Mouse (Mus musculus) gastrocnemius, adult 2 months (tissue): ENCODE data around the gene Tm6sf1. TPM values are rescaled to one million over a fixed set of nuclear protein-coding genes. Genes with fewer than 3 reads are reported as not detected.

ENCODE experiments used
- DNase-seq: peaks from one replicate; pipeline ENCODE4 v3.0.0; 2022
- H3K27ac ChIP-seq: fragments of 200-600 bp; 2 replicates; pipeline ENCODE4 v1.8.1; 2022; ENCODE audit warnings: mild to moderate bottlenecking
- H3K4me3 ChIP-seq: fragments of 200-600 bp; 2 replicates; pipeline ENCODE4 v1.8.1; 2022; ENCODE audit warnings: mild to moderate bottlenecking, moderate library complexity
- CTCF ChIP-seq: fragments of 200-600 bp; IDR thresholded peaks from 2 replicates; pipeline ENCODE4 v1.8.1; 2022; ENCODE audit warnings: antibody characterized with exemption, mild to moderate bottlenecking, moderate library complexity
- intact Hi-C: fragments of 180-260 bp; cut with DNase I; formaldehyde crosslinking; loops from one replicate; pipeline ENCODE4 v1.15.1; 2025
- total RNA-seq, 2 experiments: library from RNA; stranded (reverse); gene quantifications; 2 replicates each; pipeline ENCODE4 v1.2.3; 2021

Gene Tm6sf1
- total RNA-seq, 2 experiments from 2014 or later: 5.8 to 13.1 TPM

DNA sequence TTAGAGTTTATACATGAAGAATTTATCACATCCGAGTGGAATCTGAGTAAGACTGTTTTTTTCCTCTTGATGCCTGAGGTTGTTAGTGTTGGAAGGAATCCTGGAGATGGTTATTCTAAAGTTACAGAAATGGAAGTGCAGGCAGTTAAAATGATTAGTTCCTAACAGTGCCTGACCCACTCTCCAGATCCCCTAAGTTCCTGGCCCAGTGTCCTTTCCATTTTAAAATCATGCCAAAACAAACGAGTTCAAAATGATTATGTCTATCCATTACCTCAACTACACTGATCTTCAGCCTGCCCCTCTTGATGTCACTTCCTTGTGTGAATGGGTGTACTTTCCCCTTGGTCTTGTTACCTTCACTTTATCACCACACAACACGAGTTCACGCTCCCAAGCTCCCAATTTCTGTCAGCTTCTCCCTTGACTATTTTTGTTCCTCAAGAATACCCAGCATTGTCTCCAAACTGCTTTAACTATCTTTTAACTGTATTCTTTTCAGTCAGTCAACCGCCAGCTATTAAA, 73.8 kb downstream of the Tm6sf1 start:
- intact Hi-C loops: no loop called here
- TF ChIP-seq CTCF: no peak

DNA sequence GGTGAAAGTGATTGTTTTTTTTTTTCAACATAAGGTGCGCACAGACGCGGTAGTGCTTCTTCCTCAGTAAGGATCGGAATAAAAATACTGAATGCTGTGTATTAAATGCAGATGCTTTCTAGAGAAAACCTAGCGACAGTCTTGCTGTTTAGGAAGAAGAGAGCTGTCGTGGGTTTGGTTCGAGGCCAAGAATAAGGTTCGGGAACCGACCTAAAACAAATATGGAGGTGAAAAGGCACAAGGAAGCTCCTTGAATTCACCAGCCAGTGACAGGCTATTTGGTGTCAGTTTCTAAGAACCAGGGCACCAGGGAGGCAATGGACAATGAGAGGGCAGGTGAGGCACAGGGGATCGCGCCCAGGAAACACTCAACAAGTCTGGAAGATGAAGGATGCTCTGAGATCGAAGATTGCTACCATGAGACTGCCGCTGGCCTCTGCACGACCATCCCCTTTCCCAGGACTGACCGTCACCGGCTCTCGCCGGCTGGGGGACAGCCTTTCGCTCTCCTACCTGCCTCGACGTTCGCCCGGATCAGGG, 74.3 kb downstream of the Tm6sf1 start:
- TF ChIP-seq CTCF: no peak
- peak overlapping the region; percentile 86 for H3K27ac ChIP-seq
- peak overlapping the region; percentile 93 for H3K4me3 ChIP-seq
- intact Hi-C loops: no loop called here
- no peak for DNase-seq

More for the DNA sequence above, 73.8 kb downstream of the Tm6sf1 start:
- H3K4me3 ChIP-seq: peak overlapping the region; percentile 93
- peak overlapping the region; percentile 86 for H3K27ac ChIP-seq
- DNase-seq: no peak

DNA sequence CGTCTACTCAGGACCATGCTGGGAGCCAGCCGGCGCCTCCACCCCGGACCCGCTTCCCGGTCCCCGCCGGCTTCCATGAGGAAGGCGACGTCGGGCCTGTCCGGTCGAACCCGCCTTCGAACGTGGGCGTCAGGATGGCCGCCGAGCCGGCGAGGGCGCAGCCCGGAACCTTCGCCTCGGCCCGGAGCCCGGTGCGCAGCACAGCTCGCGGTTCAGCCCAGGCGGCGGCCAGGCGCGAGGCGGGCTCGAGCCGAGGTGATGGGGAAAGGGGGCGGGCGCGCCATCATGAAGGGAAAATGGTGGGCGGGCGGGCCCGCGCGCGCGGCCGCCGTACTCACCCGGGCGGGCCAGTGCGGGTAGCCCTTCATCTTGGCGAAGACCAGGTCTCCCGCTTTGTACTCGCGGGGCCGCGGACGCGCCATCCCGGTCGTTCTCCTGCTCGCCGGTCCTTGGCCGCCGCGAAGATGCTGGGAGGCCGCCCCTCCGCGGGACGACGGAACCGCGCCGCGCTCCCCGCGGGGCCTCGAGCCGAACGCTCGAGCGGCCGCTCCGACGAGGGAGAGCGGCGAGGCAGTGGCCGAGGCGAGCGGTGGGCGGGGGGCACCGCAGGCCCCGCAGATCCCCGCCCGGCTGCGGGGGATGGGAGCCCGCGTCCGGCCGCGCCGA, 74.9 kb downstream of the Tm6sf1 start:
- peak overlapping the region; percentile 86 for H3K27ac ChIP-seq
- H3K4me3 ChIP-seq: peak overlapping the region; percentile 93
- no peak for TF ChIP-seq CTCF
- peak; percentile 79 for DNase-seq
- intact Hi-C loops: no loop called here

Other genes starting within 250 kb of the Tm6sf1 start
- gene Homer2, start 151.5 kb upstream of the Tm6sf1 start, total RNA-seq: 100 to 1,000 TPM in 1 of 2 experiments, 10 to 100 TPM in 1; 39.9 to 102 TPM
- gene Ramac, start 96.1 kb upstream of the Tm6sf1 start, total RNA-seq: 10 to 100 TPM; 23.8 to 24.8 TPM
- gene 3110040N11Rik, start 69.5 kb upstream of the Tm6sf1 start, total RNA-seq: 10 to 100 TPM; 17.3 to 23.7 TPM
- 100 to 1,000 TPM; 145 to 194 TPM for gene Btbd1, start 29.6 kb upstream of the Tm6sf1 start, total RNA-seq
- not detected for gene Gm10160, start 3.2 kb upstream of the Tm6sf1 start, total RNA-seq
- gene Hdgfl3, start 75.5 kb downstream of the Tm6sf1 start, total RNA-seq: 1 to 10 TPM; 1.3 to 2.6 TPM
- gene Bnc1, start 133.3 kb downstream of the Tm6sf1 start, total RNA-seq: not detected